Mouse (Mus musculus): Measurements from ENCODE around the gene Thop1. TPM values are rescaled to one million over a fixed set of nuclear protein-coding genes. Genes with fewer than 3 reads are reported as not detected.

Thop1 gene
- polyA plus RNA-seq, 1 experiment, result 139 TPM

- Histone ChIP-seq H3K79me2 (ENCODE audit: control insufficient read depth, insufficient read depth) (no peaks in the 10 kb centered on the region), H3K4me2 (ENCODE audit: low read depth) (no peak overlapping the region), H3K27me3 (ENCODE audit: control insufficient read depth, insufficient read depth, insufficient read length) (no peaks in the 10 kb centered on the region), H3K36me3 (ENCODE audit: control insufficient read depth, insufficient read depth) (no peaks in the 10 kb centered on the region), H3K4me3 (no peak overlapping the region), H3ac (ENCODE audit: control insufficient read depth, insufficient read length) (no peak overlapping the region)
- TF ChIP-seq MYOG (IDR thresholded peaks at IDR 0.05; ENCODE audit: control insufficient read depth in 1 of 3, insufficient read depth in 1 of 3, insufficient read length in 2 of 3, low read depth in 2 of 3) (no peak), USF1 (IDR thresholded peaks at IDR 0.05; ENCODE audit: low read depth) (no peak), CEBPB (IDR thresholded peaks at IDR 0.05; ENCODE audit: insufficient read depth, poor library complexity, severe bottlenecking) (no peak), MYOD1 (IDR thresholded peaks at IDR 0.05; ENCODE audit: control insufficient read depth in 1 of 3, insufficient read length in 2 of 3, low read depth in 2 of 3) (no peak), REST (IDR thresholded peaks at IDR 0.05; ENCODE audit: insufficient read depth, insufficient read length) (no peak), POLR2AphosphoS2 (IDR thresholded peaks at IDR 0.05; ENCODE audit: insufficient read length, low read depth) (no peak), TCF12 (IDR thresholded peaks at IDR 0.05; ENCODE audit: insufficient read depth, poor library complexity, severe bottlenecking) (no peak), POLR2A (IDR thresholded peaks at IDR 0.05; ENCODE audit: insufficient read length, low read depth) (no peak), E2F4 (IDR thresholded peaks at IDR 0.05; ENCODE audit: insufficient read depth) (no peak), MAX (IDR thresholded peaks at IDR 0.05; ENCODE audit: low read depth) (no peak), SRF (IDR thresholded peaks at IDR 0.05; ENCODE audit: control insufficient read depth, insufficient read length, low read depth) (no peak), TCF3 (IDR thresholded peaks at IDR 0.05; ENCODE audit: insufficient read length, low read depth) (no peak)
Observed at GRCm38 (mm10) chr10:81028219-81028618, 41.6 kb upstream of the Thop1 start.

- no peak overlapping the region for H3K4me2 ChIP-seq (ENCODE audit: low read depth)
- H3ac ChIP-seq (ENCODE audit: control insufficient read depth, insufficient read length), result no peak overlapping the region
- H3K36me3 ChIP-seq (ENCODE audit: control insufficient read depth, insufficient read depth), result no peaks in the 10 kb centered on the region
- TF ChIP-seq POLR2AphosphoS2 (IDR thresholded peaks at IDR 0.05; ENCODE audit: insufficient read length, low read depth) (peak; percentile 14), REST (IDR thresholded peaks at IDR 0.05; ENCODE audit: insufficient read depth, insufficient read length) (no peak)
- no peaks in the 10 kb centered on the region for H3K27me3 ChIP-seq (ENCODE audit: control insufficient read depth, insufficient read depth, insufficient read length)
- no peak overlapping the region for H3K4me3 ChIP-seq
- no peaks in the 10 kb centered on the region for H3K79me2 ChIP-seq (ENCODE audit: control insufficient read depth, insufficient read depth)
Observed at GRCm38 (mm10) chr10:81029031-81029430, 40.8 kb upstream of the Thop1 start.

GRCm38 (mm10) chr10:81033586-81033985, 36.2 kb upstream of the Thop1 start:
- no peak for TF ChIP-seq SRF (IDR thresholded peaks at IDR 0.05; ENCODE audit: control insufficient read depth, insufficient read length, low read depth)
- TF ChIP-seq TCF3 (IDR thresholded peaks at IDR 0.05; ENCODE audit: insufficient read length, low read depth), result no peak
- TF ChIP-seq TCF12 (IDR thresholded peaks at IDR 0.05; ENCODE audit: insufficient read depth, poor library complexity, severe bottlenecking), result no peak
- TF ChIP-seq MYOD1 (IDR thresholded peaks at IDR 0.05; ENCODE audit: control insufficient read depth in 1 of 3, insufficient read length in 2 of 3, low read depth in 2 of 3), result no peak
- TF ChIP-seq POLR2AphosphoS2 (IDR thresholded peaks at IDR 0.05; ENCODE audit: insufficient read length, low read depth), result no peak
- no peak for TF ChIP-seq POLR2A (IDR thresholded peaks at IDR 0.05; ENCODE audit: insufficient read length, low read depth)
- TF ChIP-seq CEBPB (IDR thresholded peaks at IDR 0.05; ENCODE audit: insufficient read depth, poor library complexity, severe bottlenecking), result no peak
- TF ChIP-seq REST (IDR thresholded peaks at IDR 0.05; ENCODE audit: insufficient read depth, insufficient read length), result no peak
- no peak for TF ChIP-seq E2F4 (IDR thresholded peaks at IDR 0.05; ENCODE audit: insufficient read depth)
- Histone ChIP-seq H3K27me3 (ENCODE audit: control insufficient read depth, insufficient read depth, insufficient read length) (no peaks in the 10 kb centered on the region), H3K4me3 (no peak overlapping the region), H3K79me2 (ENCODE audit: control insufficient read depth, insufficient read depth) (no peaks in the 10 kb centered on the region), H3K36me3 (ENCODE audit: control insufficient read depth, insufficient read depth) (no peaks in the 10 kb centered on the region), H3K4me2 (ENCODE audit: low read depth) (no peak overlapping the region), H3ac (ENCODE audit: control insufficient read depth, insufficient read length) (no peak overlapping the region)

- Histone ChIP-seq H3K36me3 (ENCODE audit: control insufficient read depth, insufficient read depth) (no peaks in the 10 kb centered on the region), H3K4me3 (peak overlapping the region; percentile 35)
- TF ChIP-seq MYOD1 (IDR thresholded peaks at IDR 0.05; ENCODE audit: control insufficient read depth in 1 of 3, insufficient read length in 2 of 3, low read depth in 2 of 3) (no peak), REST (IDR thresholded peaks at IDR 0.05; ENCODE audit: insufficient read depth, insufficient read length) (no peak), POLR2AphosphoS2 (IDR thresholded peaks at IDR 0.05; ENCODE audit: insufficient read length, low read depth) (no peak), E2F4 (IDR thresholded peaks at IDR 0.05; ENCODE audit: insufficient read depth) (no peak), POLR2A (IDR thresholded peaks at IDR 0.05; ENCODE audit: insufficient read length, low read depth) (no peak), USF1 (IDR thresholded peaks at IDR 0.05; ENCODE audit: low read depth) (no peak), MYOG (IDR thresholded peaks at IDR 0.05; ENCODE audit: control insufficient read depth in 1 of 3, insufficient read depth in 1 of 3, insufficient read length in 2 of 3, low read depth in 2 of 3) (no peak), MAX (IDR thresholded peaks at IDR 0.05; ENCODE audit: low read depth) (no peak), TCF12 (IDR thresholded peaks at IDR 0.05; ENCODE audit: insufficient read depth, poor library complexity, severe bottlenecking) (no peak), TCF3 (IDR thresholded peaks at IDR 0.05; ENCODE audit: insufficient read length, low read depth) (no peak), SRF (IDR thresholded peaks at IDR 0.05; ENCODE audit: control insufficient read depth, insufficient read length, low read depth) (no peak), CEBPB (IDR thresholded peaks at IDR 0.05; ENCODE audit: insufficient read depth, poor library complexity, severe bottlenecking) (no peak)
Observed at GRCm38 (mm10) chr10:81036251-81036650, 33.6 kb upstream of the Thop1 start.

GRCm38 (mm10) chr10:81036988-81037580, 32.8 kb upstream of the Thop1 start, which contains the start of gene Slc39a3:
Slc39a3 (minus strand) TSS chr10:81037426.
- H3K27me3 ChIP-seq (ENCODE audit: control insufficient read depth, insufficient read depth, insufficient read length), result no peaks in the 10 kb centered on the region
- H3K79me2 ChIP-seq (ENCODE audit: control insufficient read depth, insufficient read depth), result no peaks in the 10 kb centered on the region
- peak within 1 kb of the TSS; percentile 68 for H3K4me2 ChIP-seq (ENCODE audit: low read depth)
- peak within 1 kb of the TSS; percentile 2 for H3ac ChIP-seq (ENCODE audit: control insufficient read depth, insufficient read length)
- H3K4me3 ChIP-seq, result peak within 1 kb of the TSS; percentile 35
- no peaks in the 10 kb centered on the region for H3K36me3 ChIP-seq (ENCODE audit: control insufficient read depth, insufficient read depth)
- TF ChIP-seq USF1 (IDR thresholded peaks at IDR 0.05; ENCODE audit: low read depth), result no peak
- peak in 2 of 3 experiments; percentile 72 to 83 for TF ChIP-seq MYOD1 (IDR thresholded peaks at IDR 0.05; ENCODE audit: control insufficient read depth in 1 of 3, insufficient read length in 2 of 3, low read depth in 2 of 3)
- peak; percentile 93 for TF ChIP-seq REST (IDR thresholded peaks at IDR 0.05; ENCODE audit: insufficient read depth, insufficient read length)
- TF ChIP-seq POLR2A (IDR thresholded peaks at IDR 0.05; ENCODE audit: insufficient read length, low read depth), result peak; percentile 68
- TF ChIP-seq TCF3 (IDR thresholded peaks at IDR 0.05; ENCODE audit: insufficient read length, low read depth), result peak; percentile 63
- peak in 2 of 3 experiments; percentile 74 to 75 for TF ChIP-seq MYOG (IDR thresholded peaks at IDR 0.05; ENCODE audit: control insufficient read depth in 1 of 3, insufficient read depth in 1 of 3, insufficient read length in 2 of 3, low read depth in 2 of 3)
- no peak for TF ChIP-seq SRF (IDR thresholded peaks at IDR 0.05; ENCODE audit: control insufficient read depth, insufficient read length, low read depth)

More at GRCm38 (mm10) chr10:81036251-81036650, 33.6 kb upstream of the Thop1 start:
- Histone ChIP-seq H3ac (ENCODE audit: control insufficient read depth, insufficient read length) (peak overlapping the region; percentile 2), H3K27me3 (ENCODE audit: control insufficient read depth, insufficient read depth, insufficient read length) (no peaks in the 10 kb centered on the region), H3K79me2 (ENCODE audit: control insufficient read depth, insufficient read depth) (no peaks in the 10 kb centered on the region), H3K4me2 (ENCODE audit: low read depth) (peak overlapping the region; percentile 68)

Measured in myocyte (in vitro differentiated cells).